Comparison of ENCODE assay signal across 9 mouse cellular contexts in genomic region chr2:28585043-28585571, GRCm38 (mm10). TPM values are rescaled to one million over a fixed set of nuclear protein-coding genes. Genes with fewer than 3 reads are reported as not detected.
DNase-seq lines count a peak whose midpoint lies in the region; ATAC-seq lines count a peak whose summit lies in the region.
"Had no signal": no experiment of that assay in that cellular context is flagged by ENCODE, and none has a peak within 500 bp of the region (broad histone marks: within the 10 kb centered on the region; RNA-seq: fewer than 3 reads in every experiment).

No protein-coding gene starts in this region.

- no peak overlapping the region for H3K9ac ChIP-seq in kidney, embryonic 15.5 days
- H3K9ac ChIP-seq in neural tube, embryonic 11.5 days (ENCODE audit: low read length), result no peak overlapping the region
- H3K9ac ChIP-seq: heart, embryonic 13.5 days had no signal

- H3K27ac ChIP-seq in kidney, embryonic 15.5 days, result no peak overlapping the region
- no peak overlapping the region for H3K27ac ChIP-seq in neural tube, embryonic 11.5 days (ENCODE audit: low read depth, low read length)
- H3K27ac ChIP-seq: heart, embryonic 13.5 days had no signal

- no peak for ATAC-seq in kidney, embryonic 15.5 days (replicated peaks; ENCODE audit: low FRiP score)
- ATAC-seq in neural tube, embryonic 11.5 days (ENCODE audit: insufficient read depth, low FRiP score, low TSS enrichment), result no peak

- peaks cover 11% of the 10 kb centered on the region for H3K36me3 ChIP-seq in kidney, embryonic 15.5 days
- H3K36me3 ChIP-seq in neural tube, embryonic 11.5 days (ENCODE audit: control insufficient read depth, insufficient read depth, low read length), result no peaks in the 10 kb centered on the region

- intact Hi-C loops in heart, postnatal 36 days (cut with DNase I), result loop anchor here (1.0 to 10.0 kb wide), 2 partner anchors 71 to 1670 kb away; partner anchors contain the start of genes Med22, Rpl7a, Surf1 and Surf2
- intact Hi-C loops in left cerebral cortex, postnatal 14 days (cut with DNase I), result no loop called here

- H3K9me3 ChIP-seq in kidney, embryonic 15.5 days (replicated peaks), result no peaks in the 10 kb centered on the region
- H3K9me3 ChIP-seq in neural tube, embryonic 11.5 days (ENCODE audit: control insufficient read depth, low read length), result no peaks in the 10 kb centered on the region
- H3K9me3 ChIP-seq: heart, embryonic 13.5 days had no signal

- H3K4me1 ChIP-seq in kidney, embryonic 15.5 days, result peaks cover 24% of the 10 kb centered on the region
- H3K4me1 ChIP-seq in neural tube, embryonic 11.5 days (ENCODE audit: control insufficient read depth, insufficient read depth, low read length), result peaks cover 9% of the 10 kb centered on the region; the same call in 1 of the 2 replicates

- peak; percentile 68 for DNase-seq in kidney, adult 11 months
- peak; percentile 82 for DNase-seq in adrenal gland, postnatal 10 days
- DNase-seq in embryo, embryonic 11 days, result peak; percentile 86
- peak; percentile 76 to 79 for DNase-seq in heart, postnatal 36 days
- peak; percentile 83 to 87 for DNase-seq in left cerebral cortex, postnatal 14 days (ENCODE audit: low spot score in 2 of 2)
- peak; percentile 84 for DNase-seq in neural tube, embryonic 11.5 days (ENCODE audit: low spot score)
- peak; percentile 82 for DNase-seq in testis, postnatal 10 days (ENCODE audit: low spot score)

- peaks cover 11% of the 10 kb centered on the region; the same call in 1 of the 2 replicates for H3K27me3 ChIP-seq in kidney, embryonic 15.5 days
- no peaks in the 10 kb centered on the region for H3K27me3 ChIP-seq in neural tube, embryonic 11.5 days (ENCODE audit: control insufficient read depth, insufficient read depth, low read length)

- 18% methylated on average over 6 of the region's 6 CpGs for WGBS in kidney, embryonic 15.5 days
- WGBS in neural tube, embryonic 11.5 days, result 20% methylated on average over 6 of the region's 6 CpGs

- no peak overlapping the region for H3K4me2 ChIP-seq in kidney, embryonic 15.5 days
- no peak overlapping the region for H3K4me2 ChIP-seq in neural tube, embryonic 11.5 days (ENCODE audit: low read depth)
- H3K4me2 ChIP-seq: heart, embryonic 13.5 days had no signal

- no peak overlapping the region for H3K4me3 ChIP-seq in kidney, embryonic 15.5 days (replicated peaks)
- no peak overlapping the region for H3K4me3 ChIP-seq in neural tube, embryonic 11.5 days (ENCODE audit: low read depth, low read length)
- H3K4me3 ChIP-seq: heart, embryonic 13.5 days had no signal

RNA-seq across cellular contexts. Expression of gene Gtf3c5, which starts 1.6 kb away (rescaled TPM):
- 44.3 and 48.8 TPM in 2 replicates for polyA plus RNA-seq in kidney, embryonic 15.5 days (2015; fragmentation: Nextera tagmentation; extraction: Ambion mirVana)
- 10 to 100 TPM; 15.5 to 21.5 TPM for total RNA-seq in adrenal gland, postnatal 10 days (2021)
- 10 to 100 TPM in 1 of 2 experiments, 1 to 10 TPM in 1; 9.6 to 11.5 TPM for total RNA-seq in heart, postnatal 36 days (2021)
- 10 to 100 TPM; 15.8 to 17.6 TPM for total RNA-seq in left cerebral cortex, postnatal 14 days (2021)
- polyA plus RNA-seq in neural tube, embryonic 11.5 days (2014; fragmentation: Nextera tagmentation; extraction: Ambion mirVana), result 39.7 and 43.8 TPM in 2 replicates

RNA-seq across cellular contexts. Expression of gene Cel, which starts 21.9 kb away (rescaled TPM):
- 0.34 TPM in 1 of 2 replicates, not detected in the other for polyA plus RNA-seq in kidney, embryonic 15.5 days (2015; fragmentation: Nextera tagmentation; extraction: Ambion mirVana)
- under 1 TPM in 1 of 2 experiments, not detected in 1; 0.15 TPM for total RNA-seq in adrenal gland, postnatal 10 days (2021)
- not detected for total RNA-seq in heart, postnatal 36 days (2021)
- not detected for total RNA-seq in left cerebral cortex, postnatal 14 days (2021)
- polyA plus RNA-seq in neural tube, embryonic 11.5 days (2014; fragmentation: Nextera tagmentation; extraction: Ambion mirVana), result not detected in 2 replicates
- polyA plus RNA-seq: heart, embryonic 13.5 days had no signal

RNA-seq across cellular contexts. Expression of gene Gfi1b, which starts 36.7 kb away (rescaled TPM):
- 0.69 and 1.1 TPM in 2 replicates for polyA plus RNA-seq in kidney, embryonic 15.5 days (2015; fragmentation: Nextera tagmentation; extraction: Ambion mirVana)
- 1 to 10 TPM in 1 of 2 experiments, under 1 TPM in 1; 0.66 to 4.4 TPM for total RNA-seq in adrenal gland, postnatal 10 days (2021)
- total RNA-seq in heart, postnatal 36 days (2021), result not detected
- total RNA-seq in left cerebral cortex, postnatal 14 days (2021), result not detected
- 2.6 and 3.3 TPM in 2 replicates for polyA plus RNA-seq in neural tube, embryonic 11.5 days (2014; fragmentation: Nextera tagmentation; extraction: Ambion mirVana)

RNA-seq across cellular contexts. Expression of gene Tsc1, which starts 55.9 kb away (rescaled TPM):
- 18.4 and 22.9 TPM in 2 replicates for polyA plus RNA-seq in kidney, embryonic 15.5 days (2015; fragmentation: Nextera tagmentation; extraction: Ambion mirVana)
- 10 to 100 TPM; 15.5 to 20.7 TPM for total RNA-seq in adrenal gland, postnatal 10 days (2021)
- total RNA-seq in heart, postnatal 36 days (2021), result 10 to 100 TPM; 26.2 to 26.3 TPM
- 10 to 100 TPM; 43.4 to 45.1 TPM for total RNA-seq in left cerebral cortex, postnatal 14 days (2021)
- 24.1 TPM in 2 replicates for polyA plus RNA-seq in neural tube, embryonic 11.5 days (2014; fragmentation: Nextera tagmentation; extraction: Ambion mirVana)
